Mouse (Mus musculus) heart, postnatal 0 days (tissue): ENCODE data around the gene Kdm4b. TPM values are rescaled to one million over a fixed set of nuclear protein-coding genes. Genes with fewer than 3 reads are reported as not detected.

ENCODE experiments used
- ATAC-seq: fragments of 200-750 bp; cut with Nextera tagmentation; 2 replicates; pipeline ENCODE4 v1.8.0; 2017; ENCODE audit warnings: low read depth, moderate number of reproducible peaks, moderate library complexity; ENCODE audit not compliant: insufficient read depth
- DNase-seq: peaks from one replicate; pipeline ENCODE4 v3.0.0-alpha.2; 2016; ENCODE audit warnings: low spot score
- H3K27ac ChIP-seq: fragments of 300-500 bp; sonication (generic); 2 replicates; pipeline ENCODE4 v1.5.1; 2014; ENCODE audit warnings: low read depth, mild to moderate bottlenecking
- H3K27me3 ChIP-seq: fragments of 300-500 bp; sonication (generic); 2 replicates; pipeline ENCODE4 v1.6.1; 2014; ENCODE audit warnings: low read length, mixed read lengths; ENCODE audit not compliant: control insufficient read depth, insufficient read depth
- H3K36me3 ChIP-seq: fragments of 300-500 bp; sonication (generic); replicated peaks from 2 replicates; pipeline ENCODE4 v1.6.1; 2014; ENCODE audit warnings: low read length, mixed read lengths; ENCODE audit not compliant: control insufficient read depth, insufficient read depth
- H3K4me1 ChIP-seq: fragments of 300-500 bp; sonication (generic); 2 replicates; pipeline ENCODE4 v1.6.1; 2014; ENCODE audit warnings: antibody characterized with exemption; ENCODE audit not compliant: control insufficient read depth, insufficient read depth
- H3K4me2 ChIP-seq: fragments of 300-500 bp; sonication (generic); 2 replicates; pipeline ENCODE4 v1.6.1; 2014; ENCODE audit warnings: low read depth, mild to moderate bottlenecking, low read length, moderate library complexity
- H3K4me3 ChIP-seq: fragments of 300-500 bp; sonication (generic); 2 replicates; pipeline ENCODE4 v1.5.1; 2014; ENCODE audit warnings: low read depth, low read length
- H3K9ac ChIP-seq: fragments of 300-500 bp; sonication (generic); replicated peaks from 2 replicates; pipeline ENCODE4 v1.6.1; 2014; ENCODE audit warnings: low read depth, low read length, mixed read lengths
- H3K9me3 ChIP-seq: fragments of 300-500 bp; sonication (generic); replicated peaks from 2 replicates; pipeline ENCODE4 v1.6.1; 2016; ENCODE audit warnings: low read length; ENCODE audit not compliant: control insufficient read depth
- CTCF ChIP-seq: IDR thresholded peaks from 2 replicates; pipeline ENCODE4 v1.5.1; 2016; ENCODE audit warnings: antibody characterized with exemption, control low read depth, low read depth
- EP300 ChIP-seq: IDR thresholded peaks from 2 replicates; pipeline ENCODE4 v1.6.1; 2016; ENCODE audit warnings: antibody characterized with exemption, low read depth
- WGBS: fragments of 180-500 bp; shearing (Covaris S2); extraction: QIAGEN DNeasy Blood & Tissue Kit; methylation state at CpG from one replicate; pipeline ENCODE4 v1.1.7; 2014; 5-methylcytosine and 5-hydroxymethylcytosine counted together
- polyA plus RNA-seq: library from polyadenylated mRNA; unstranded; fragments of >200 nt; fragmentation: Nextera tagmentation; extraction: Ambion mirVana; gene quantifications from 2 replicates; pipeline ENCODE4 v1.2.1, GENCODE M21; 2015
- total RNA-seq: library from RNA; depleted of rRNA; stranded (reverse); fragments of >200 nt; gene quantifications from 2 replicates; pipeline ENCODE4 v1.2.3, GENCODE M21; 2014; ENCODE audit warnings: low replicate concordance

The Kdm4b gene
- total and polyA plus RNA-seq, 2 experiments from 2014 or later: 17.7 to 61.8 TPM

DNA sequence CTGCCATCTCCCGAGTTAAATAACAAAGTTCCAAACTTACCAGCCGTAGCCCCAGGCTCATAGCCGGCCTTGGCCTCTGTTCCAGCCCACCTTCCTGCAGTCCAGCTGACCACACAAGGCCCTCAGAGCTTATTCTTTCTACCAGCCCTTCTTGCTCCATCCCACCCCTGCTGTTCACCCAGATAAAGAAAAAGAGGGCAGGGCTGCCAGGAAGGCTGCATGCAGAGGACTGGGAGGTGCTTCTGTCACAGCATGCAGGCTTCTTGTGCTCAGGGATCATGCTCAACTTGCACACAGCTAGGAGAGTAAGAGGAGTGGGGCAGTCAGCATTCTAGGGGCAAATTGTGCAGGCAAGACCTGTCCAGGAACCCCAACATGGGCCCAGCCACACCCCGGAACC is 22.3 kb downstream of the Kdm4b start:
- Histone ChIP-seq H3K4me1 (no peaks in the 10 kb centered on the region), H3K9ac (no peak overlapping the region), H3K4me2 (no peak overlapping the region), H3K36me3 (peaks cover 11% of the 10 kb centered on the region), H3K4me3 (no peak overlapping the region), H3K9me3 (no peaks in the 10 kb centered on the region), H3K27ac (no peak overlapping the region), H3K27me3 (no peaks in the 10 kb centered on the region)
- no peak for DNase-seq
- WGBS: 62% methylated on average over 4 of the region's 4 CpGs
- TF ChIP-seq CTCF (no peak), EP300 (no peak)
- ATAC-seq: no peak

DNA sequence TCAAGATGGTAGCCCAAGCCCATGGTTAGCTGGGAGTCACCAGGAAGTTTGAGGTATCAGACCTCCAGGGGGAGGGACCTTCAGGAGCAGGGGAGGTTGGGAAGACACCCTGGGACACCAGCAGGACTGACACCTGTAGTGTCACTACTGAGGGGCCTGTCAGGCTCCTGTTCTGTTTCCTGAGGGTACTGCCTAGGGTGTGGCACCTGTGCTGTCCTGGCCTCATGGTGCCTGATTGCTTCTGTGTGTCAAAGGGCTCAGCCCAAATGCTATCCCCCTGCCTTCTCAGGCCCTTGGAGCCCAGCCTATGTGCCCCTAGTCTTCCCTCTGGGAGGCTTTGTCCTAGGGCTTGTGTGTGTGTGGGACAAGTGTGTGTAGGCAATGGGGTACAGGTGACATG is 22.7 kb downstream of the Kdm4b start:
- Histone ChIP-seq H3K36me3 (peaks cover 16% of the 10 kb centered on the region), H3K9ac (no peak overlapping the region), H3K9me3 (no peaks in the 10 kb centered on the region), H3K27ac (no peak overlapping the region), H3K27me3 (no peaks in the 10 kb centered on the region), H3K4me1 (no peaks in the 10 kb centered on the region), H3K4me2 (no peak overlapping the region), H3K4me3 (no peak overlapping the region)
- DNase-seq: no peak
- ATAC-seq: no peak
- TF ChIP-seq EP300 (no peak), CTCF (no peak)

DNA sequence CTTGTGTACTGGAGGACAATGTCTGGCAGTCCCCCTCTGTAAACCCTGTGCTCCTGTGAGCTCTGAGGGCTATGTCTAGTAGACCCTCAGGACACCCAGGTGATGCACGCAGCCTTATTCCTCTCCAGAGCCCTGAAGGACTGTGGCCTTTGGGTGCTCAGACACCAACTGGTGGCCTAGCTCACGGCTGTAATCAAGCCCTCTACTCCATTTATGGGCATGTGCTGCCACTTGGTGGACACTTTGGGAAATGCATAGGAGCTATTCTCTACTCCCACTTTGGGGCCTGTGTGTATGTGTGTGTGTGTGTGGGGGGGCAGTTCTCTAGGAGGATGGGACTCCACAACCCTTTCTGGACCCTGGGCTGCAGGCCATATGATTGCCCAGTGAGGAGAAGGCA is 24.8 kb downstream of the Kdm4b start:
- Histone ChIP-seq H3K9ac (no peak overlapping the region), H3K36me3 (peaks cover 36% of the 10 kb centered on the region), H3K4me2 (no peak overlapping the region), H3K4me1 (no peaks in the 10 kb centered on the region), H3K4me3 (no peak overlapping the region), H3K27me3 (no peaks in the 10 kb centered on the region), H3K27ac (no peak overlapping the region), H3K9me3 (no peaks in the 10 kb centered on the region)
- peak; percentile 68 for DNase-seq
- 30% methylated on average over 2 of the region's 2 CpGs for WGBS
- peak; percentile 70 for ATAC-seq
- no peak for TF ChIP-seq EP300
- peak; percentile 93 for TF ChIP-seq CTCF

DNA sequence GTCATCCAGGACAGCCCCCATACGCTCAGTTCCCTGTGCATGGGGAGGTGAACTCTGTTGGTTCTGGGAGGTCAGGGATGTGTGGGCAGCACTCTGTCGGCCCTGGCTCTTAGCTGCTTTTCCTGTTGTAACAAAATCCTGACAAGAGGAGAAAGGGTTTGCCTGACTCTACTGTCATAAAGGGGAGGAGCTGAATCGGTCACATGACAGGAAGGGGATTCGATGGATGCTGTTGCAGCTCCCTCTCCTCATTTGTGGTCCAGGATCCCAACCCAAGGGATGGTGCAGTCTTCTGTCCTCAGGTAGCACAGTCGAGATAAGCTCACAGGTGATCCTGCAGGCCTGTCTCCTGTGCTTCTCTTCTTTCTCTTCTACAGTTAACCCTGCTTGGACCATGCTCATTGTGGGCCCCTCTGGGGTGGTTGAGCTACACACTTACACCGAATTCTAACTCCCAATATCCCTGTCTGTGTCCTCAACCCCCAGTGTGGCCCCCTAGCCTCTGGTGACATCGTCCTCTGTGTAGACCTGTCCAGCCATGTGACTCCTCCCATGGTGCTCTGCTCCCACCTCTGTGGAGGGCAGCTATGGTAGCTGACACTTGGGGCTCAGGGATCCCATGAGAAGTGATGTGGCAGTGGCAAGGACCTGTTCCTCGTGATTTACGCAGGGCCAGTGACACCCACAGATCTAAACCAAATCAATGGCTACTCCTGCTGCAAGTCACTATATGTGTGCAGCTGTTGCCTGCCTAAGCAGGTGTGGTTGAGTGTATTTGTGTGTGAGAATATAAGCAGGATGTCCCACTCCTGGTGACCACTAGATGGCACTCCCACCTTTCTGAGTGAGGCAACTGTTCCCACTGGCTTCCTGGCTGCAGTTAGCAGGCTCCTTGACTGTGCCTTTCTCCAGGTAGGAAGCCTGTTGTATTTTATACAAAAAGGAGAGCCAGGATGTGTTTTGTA is 31.3 kb downstream of the Kdm4b start:
- 59% methylated on average over 9 of the region's 9 CpGs for WGBS
- Histone ChIP-seq H3K27me3 (no peaks in the 10 kb centered on the region), H3K4me2 (no peak overlapping the region), H3K9me3 (no peaks in the 10 kb centered on the region), H3K36me3 (peaks cover 69% of the 10 kb centered on the region), H3K27ac (no peak overlapping the region), H3K4me3 (no peak overlapping the region), H3K9ac (no peak overlapping the region), H3K4me1 (no peaks in the 10 kb centered on the region)
- TF ChIP-seq CTCF (peak; percentile 96), EP300 (no peak)
- DNase-seq: peak; percentile 76
- peak; percentile 74 for ATAC-seq

DNA sequence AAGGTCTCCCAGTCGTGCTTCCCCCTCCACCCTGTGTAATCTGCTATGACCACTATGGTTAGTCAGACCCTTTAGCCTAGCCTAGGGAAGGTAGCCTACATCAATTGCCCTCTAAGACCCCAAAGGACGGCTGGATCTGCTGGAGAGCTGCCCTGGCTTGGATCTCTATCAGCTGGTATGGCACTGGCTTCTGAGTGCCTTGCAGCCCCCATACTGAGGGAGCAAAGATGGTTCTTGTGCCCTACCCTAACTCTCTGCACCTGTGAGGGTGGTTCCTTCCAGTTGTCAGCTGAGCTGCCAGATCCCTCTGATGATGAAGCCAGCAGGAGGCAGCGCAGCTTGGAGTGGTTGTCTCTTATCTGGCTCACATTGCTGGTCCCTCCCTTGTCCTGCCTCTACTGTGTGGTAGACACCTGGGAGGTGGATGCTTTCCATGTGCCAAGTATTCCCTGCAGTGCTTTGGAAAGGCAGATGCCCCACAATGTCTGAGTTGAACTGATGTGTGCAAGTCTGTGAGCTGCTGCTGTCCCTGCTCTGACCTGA is 33.4 kb downstream of the Kdm4b start:
- Histone ChIP-seq H3K36me3 (peaks cover 51% of the 10 kb centered on the region), H3K4me1 (no peaks in the 10 kb centered on the region), H3K27ac (no peak overlapping the region), H3K4me3 (no peak overlapping the region), H3K4me2 (no peak overlapping the region), H3K9me3 (no peaks in the 10 kb centered on the region), H3K9ac (no peak overlapping the region), H3K27me3 (no peaks in the 10 kb centered on the region)
- DNase-seq (no peak), ATAC-seq (no peak)
- 80% methylated on average over 3 of the region's 3 CpGs for WGBS
- no peak for TF ChIP-seq EP300
- TF ChIP-seq CTCF: no peak
